Mouse (Mus musculus) urinary bladder, postnatal 10 days (tissue): ENCODE measurements around the gene Tmem185b.

Experiments used
- DNase-seq: peaks from one replicate; pipeline ENCODE4 v3.0.0; 2022; ENCODE audit warnings: low spot score

Gene Tmem185b

DNA sequence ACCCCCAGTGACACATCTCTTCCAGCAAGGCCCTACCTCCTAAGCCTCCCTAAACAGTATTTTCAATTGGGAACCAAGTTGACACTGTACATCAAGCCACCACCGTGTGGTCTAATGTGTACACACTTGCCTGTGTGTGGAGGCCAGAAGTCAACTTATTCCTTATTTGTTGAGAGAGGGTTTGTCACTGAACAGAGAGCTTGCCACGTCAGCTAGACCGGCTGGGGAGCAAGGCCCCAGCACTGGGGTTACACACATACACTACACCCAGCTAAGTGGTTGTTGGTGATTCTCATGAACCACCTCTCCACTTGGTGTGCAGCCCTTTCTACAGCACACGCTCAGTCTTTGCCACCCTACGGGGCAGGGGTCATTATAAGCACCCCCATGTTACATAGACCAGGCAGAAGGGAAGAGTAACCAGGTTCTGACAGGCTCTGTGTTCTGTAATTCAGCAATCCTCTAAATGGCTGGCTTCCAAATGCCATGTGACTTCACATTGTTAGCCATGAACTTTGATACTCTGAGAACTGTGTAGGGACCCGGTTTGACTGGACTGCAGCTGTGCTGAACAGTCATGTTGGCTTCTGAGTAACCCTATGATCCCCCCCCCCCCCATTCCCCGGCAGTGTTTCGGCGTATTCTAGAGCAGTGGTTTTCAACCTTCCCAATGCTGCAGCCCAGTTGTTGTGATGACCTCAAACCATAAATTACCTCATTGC is 15.0 kb downstream of the Tmem185b start:
- DNase-seq = no peak

DNA sequence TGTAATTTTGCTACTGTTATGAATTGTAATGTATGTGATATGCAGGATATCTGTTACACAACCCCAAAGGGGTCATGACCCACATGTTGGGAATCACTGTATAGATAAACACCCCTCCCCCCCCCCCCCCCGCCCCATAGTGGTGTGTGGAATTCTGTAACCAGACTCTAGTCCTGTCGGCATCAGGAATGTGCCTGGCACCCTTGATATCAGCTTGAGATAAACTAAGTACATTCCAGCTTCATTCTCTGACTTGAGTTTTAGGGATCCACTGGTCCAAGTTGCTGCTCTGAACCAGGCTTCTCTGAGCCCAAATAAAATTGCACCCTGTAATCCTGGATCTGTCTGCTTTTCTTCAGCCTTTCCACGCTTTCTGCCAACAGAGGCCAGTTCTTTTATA is 15.6 kb downstream of the Tmem185b start:
- DNase-seq = no peak

DNA sequence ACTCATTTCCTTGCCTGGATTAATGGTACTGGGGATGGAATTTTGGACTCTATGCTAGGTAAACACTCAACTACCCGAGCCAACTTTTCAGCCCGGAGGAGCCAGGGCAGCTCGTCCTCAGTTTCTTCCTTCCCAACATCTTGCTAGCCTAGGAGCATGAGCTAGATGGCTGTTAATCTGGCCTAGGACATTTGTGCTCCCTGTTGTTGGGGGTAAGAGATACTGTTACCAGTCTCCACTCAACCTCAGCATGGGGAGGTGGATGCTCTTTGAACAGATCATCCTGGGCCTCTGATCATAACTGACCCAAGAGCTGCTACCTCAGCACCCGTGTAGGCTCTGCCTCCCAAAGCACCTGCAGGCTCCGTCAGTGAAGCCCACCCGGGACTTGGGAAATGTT is 17.4 kb downstream of the Tmem185b start:
- no peak for DNase-seq

DNA sequence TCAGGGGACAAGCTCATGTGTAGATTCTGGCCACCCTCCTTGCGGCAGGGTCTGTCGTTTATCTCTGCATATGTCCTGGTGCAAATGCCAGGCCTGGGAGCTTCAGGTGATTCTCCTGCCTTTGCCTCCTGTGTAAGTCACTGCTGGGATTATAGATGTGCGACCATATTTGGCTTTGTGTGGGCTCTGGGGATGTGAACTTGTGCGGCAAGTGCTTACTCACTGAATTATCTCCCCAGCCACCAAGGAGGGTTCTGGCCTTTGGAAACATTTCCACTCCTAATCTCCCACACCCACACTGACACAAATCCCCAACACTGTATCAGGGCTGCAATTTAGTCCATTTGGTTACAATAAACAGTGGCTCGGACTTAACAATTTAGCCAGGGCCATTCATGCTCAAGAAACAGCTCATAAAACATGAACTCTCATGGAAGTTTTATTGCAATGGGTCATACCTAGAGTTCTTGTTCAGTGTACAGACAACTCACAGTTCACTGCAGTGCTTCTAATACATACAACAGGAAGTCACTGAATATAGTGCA is 18.7 kb downstream of the Tmem185b start:
- DNase-seq = no peak

DNA sequence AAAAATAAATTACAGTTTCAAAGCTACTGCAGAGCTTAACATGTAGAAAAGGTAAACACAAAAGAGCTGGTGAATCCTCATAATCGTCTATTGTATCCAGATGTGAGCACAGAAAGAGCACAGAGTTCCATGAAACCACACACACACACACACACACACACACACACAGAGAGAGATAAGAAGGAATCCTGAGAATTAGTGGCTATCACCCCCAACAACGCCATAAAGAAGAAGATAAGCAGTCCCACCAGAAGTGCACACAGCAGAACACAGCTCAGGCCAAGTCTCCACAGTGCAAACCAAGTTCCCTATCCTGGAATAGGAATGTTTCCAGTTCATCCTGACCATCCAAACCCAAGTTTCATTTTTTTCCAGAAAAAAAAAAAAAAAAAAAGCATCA is 19.2 kb downstream of the Tmem185b start:
- no peak for DNase-seq

DNA sequence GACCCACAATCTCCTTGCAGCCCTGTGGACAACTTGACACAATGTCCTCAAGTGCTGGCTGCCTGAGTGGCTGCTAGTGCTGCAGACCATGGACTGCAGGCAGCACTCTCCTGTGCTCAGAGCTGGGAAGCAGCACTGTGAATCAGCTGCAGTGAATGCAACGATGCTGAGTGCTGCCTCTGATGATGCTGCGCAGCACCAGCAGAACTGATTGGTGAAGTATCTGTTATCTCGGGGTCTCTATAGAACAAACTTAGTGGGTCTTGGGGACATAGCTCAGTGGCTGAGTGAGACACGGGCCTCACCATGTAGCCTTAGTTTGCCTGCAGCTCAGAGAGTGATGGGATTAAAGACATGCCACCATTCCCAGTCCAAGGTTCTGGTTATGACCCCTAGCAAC is 19.7 kb downstream of the Tmem185b start:
- DNase-seq = no peak

DNA sequence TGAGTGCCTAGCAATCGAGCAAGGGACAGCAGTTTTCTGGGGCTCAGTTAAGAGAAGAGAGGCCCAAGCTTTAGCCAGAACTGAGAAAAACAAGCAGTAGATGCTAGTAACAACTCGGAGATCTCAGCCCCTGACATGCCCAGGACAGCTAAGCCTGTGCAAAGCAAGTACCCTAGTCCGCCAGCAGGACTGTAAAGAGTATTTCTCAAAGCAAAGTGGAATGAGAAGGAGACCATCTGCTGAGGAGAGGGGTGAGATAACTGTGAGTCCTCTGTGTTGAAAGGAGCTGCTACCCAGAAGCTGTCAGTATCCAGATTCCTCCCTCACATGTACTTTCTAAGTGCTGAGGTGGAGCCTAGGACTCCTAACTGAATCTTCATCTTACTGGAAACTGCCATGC is 20.5 kb downstream of the Tmem185b start:
- no peak for DNase-seq

DNA sequence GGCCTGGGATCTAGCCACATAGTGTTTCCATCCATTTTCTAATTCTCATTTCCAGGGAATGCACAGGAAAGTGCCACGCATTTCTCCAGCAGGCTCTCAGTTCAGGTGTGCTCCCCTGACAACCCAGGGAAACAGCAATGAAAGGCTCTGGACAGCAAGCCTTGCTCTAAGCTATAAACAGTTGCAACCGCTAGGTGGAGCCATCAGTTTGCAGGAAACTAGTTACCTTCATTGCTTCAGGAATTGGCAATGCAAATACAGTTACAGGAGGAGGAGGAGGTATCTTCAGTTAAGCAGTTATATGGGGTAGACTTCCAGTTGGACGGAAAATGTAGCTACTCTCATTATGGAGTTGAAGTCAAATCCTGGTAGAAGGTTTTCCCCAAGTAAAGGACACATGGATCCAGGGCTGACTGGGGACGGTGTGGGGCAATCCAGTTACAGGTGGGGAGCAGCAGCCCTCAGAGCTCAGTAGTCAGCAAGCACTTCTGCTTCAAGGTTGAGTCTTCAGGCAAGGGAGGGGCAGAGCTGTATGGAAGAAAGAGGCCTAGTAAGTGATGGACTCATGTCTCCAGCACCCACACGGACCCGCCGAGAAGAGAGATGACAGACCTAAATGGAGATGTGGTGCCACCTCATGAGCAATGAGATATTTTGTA is 22.8 kb downstream of the Tmem185b start:
- peak; percentile 51 for DNase-seq

DNA sequence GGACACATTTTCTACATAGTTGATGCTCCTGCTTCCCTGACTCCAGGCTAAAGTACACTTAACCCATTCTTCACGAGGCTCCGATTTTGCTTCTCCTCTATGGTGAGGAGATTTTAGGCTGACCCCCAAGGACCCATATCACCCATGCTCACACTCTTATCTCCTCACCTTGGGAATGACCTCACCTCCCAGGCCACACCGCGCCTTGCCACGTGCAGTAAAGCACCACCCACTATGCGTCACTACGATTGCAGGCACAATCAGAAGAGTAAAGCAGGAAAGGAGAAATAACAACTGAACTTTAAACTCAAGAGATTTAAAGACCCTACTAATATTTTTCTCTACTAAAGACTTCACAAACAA is 23.3 kb downstream of the Tmem185b start:
- no peak for DNase-seq

DNA sequence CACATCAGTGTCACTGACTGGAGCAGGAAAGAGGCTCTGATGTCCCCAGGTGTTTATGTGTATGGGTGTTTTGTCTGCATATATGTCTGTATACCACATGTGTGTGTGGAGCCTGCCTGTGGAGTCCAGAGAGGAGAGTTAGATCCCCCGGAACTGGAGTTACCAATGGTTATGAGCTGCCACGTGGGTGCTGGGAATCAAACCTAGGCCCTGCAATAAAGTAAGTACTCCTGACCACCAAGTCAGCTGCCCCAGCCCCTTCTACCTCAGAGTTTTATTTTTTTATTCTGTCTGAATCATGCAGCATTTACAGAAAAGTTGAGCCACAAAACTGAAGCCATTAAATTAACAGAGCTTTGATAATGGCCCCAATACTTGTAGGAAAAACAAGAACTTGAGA is 24.1 kb downstream of the Tmem185b start:
- DNase-seq = no peak

DNA sequence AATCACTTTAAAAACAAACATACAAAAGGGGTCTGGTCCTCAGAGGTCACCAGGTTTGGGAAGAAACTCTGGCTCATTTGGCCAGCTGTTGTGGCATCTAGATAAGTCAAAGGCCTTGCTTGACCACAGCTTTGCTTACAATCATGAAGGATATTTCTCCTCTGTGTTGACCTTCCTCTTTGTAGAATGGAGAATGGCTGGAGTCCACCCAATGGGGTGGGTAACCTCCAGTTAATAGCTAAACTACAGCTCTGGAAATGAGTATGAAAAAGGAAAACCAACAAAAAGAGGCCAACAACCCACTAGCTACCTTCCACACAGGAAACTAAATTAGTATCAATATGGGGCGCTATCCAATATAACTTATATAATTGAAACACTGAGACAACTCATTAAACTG is 25.7 kb downstream of the Tmem185b start:
- no peak for DNase-seq

DNA sequence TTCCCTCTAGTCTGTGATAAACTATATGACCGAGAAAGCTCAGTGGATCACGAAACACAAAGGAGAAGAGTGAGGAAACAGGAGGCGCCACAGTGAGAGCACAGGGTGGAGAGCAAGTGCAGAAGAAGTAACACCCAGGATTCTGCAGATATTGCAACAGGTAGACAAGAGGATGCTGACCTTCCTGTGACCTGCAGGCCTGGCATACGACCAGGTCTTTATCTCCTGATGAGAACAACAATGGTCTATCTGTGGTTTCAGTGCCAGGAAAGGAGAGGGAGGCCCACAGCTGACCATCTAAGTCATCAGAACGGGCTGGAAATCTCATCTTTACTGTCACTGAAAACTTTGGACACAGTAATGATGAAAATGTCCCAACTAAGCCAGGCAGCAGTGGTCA is 29.7 kb downstream of the Tmem185b start:
- DNase-seq = no peak

DNA sequence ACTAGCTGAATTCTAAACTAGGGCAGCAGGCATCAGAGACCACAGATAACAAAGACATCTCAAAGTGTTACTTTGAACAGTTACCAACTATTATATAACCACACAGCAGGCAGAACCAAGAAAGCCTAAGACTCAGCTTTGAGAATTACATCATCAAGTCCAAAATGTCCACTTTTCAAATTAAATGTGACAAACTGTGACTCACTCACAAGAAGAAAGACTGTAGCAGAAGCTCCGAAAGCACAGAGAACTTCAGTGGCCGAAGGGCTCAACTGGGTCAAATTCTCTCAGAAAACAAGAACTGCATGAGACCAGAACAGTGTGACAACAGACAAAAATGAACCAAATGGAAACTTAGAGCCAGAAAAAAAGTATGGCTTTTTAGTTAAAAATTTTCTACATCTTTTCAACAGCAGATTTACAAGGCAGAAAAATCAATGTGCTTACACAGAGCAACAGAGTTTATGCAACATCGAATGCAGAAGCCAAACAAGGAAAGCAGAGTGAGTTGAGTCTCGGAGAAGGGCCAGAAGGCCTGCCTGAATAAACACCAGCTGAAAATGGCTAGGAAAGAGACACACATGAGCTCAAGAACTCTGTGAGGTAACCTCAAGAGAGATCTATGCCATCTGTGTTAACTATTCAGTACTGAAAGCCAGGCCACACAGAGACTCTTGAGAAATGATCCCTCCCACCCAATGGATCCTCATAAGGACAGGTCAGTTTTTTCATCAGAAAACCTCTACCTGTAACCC is 31.9 kb downstream of the Tmem185b start:
- no peak for DNase-seq

DNA sequence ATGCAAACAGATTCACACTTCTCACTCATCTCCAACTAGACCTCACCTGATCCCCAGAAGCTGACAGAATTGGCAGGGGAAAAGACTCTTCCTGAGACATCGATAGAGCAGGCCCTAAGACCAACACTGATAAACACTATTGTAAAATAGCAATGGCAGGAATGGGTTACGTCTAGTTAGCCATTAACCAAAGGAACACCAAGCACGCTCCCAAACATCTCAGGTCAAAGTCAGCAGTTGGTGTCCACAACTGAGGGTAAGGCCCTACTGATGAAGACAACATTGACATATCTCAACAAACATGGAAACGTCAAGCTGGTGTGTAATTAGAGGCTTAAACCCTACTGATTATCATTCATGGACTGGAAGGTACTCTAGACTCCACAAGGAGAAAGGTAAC is 39.6 kb downstream of the Tmem185b start:
- DNase-seq = no peak

DNA sequence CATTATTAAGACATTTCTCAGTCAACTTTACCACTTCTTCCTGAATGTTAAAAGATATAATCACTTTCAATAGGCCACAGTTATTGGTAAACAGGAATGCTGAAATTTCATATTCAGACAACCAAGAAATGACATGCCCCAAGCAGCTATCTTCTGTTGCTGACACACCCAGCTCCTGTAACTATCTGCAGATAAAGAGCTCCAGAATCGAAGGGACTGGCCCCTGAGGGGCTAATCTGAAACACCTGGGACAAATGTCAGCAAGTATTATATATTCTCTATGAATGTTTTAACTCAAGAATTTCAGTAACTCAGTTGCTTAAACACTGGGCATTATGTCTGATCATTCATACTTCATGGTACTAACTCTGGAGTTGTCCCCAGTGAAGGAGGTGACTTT is 44.2 kb downstream of the Tmem185b start:
- DNase-seq = no peak
